ENCODE assay signal across 13 mouse cellular contexts in genomic region chr8:10993582-10994216, GRCm38 (mm10). TPM values are rescaled to one million over a fixed set of nuclear protein-coding genes. Genes with fewer than 3 reads are reported as not detected.
DNase-seq lines count a peak whose midpoint lies in the region; ATAC-seq lines count a peak whose summit lies in the region.
"Had no signal": no experiment of that assay in that cellular context is flagged by ENCODE, and none has a peak within 500 bp of the region (broad histone marks: within the 10 kb centered on the region; RNA-seq: fewer than 3 reads in every experiment).

No protein-coding gene starts in this region.

- 96% methylated on average over 10 of the region's 10 CpGs for WGBS in forebrain, embryonic 10.5 days
- 92% methylated on average over 10 of the region's 10 CpGs for WGBS in forebrain, embryonic 11.5 days

- peak overlapping the region; percentile 48; the same call in 1 of the 2 replicates for H3K27ac ChIP-seq in forebrain, embryonic 10.5 days
- H3K27ac ChIP-seq in forebrain, embryonic 11.5 days (ENCODE audit: low read depth, low read length) = no peak overlapping the region
- H3K27ac ChIP-seq: neural tube, embryonic 12.5 days had no signal

- H3K36me3 ChIP-seq in forebrain, embryonic 10.5 days (replicated peaks) = peaks cover 65% of the 10 kb centered on the region
- H3K36me3 ChIP-seq in forebrain, embryonic 11.5 days (ENCODE audit: control insufficient read depth, insufficient read depth, low read length) = no peaks in the 10 kb centered on the region; the same call in 1 of the 2 replicates

- no peak overlapping the region for H3K4me3 ChIP-seq in forebrain, embryonic 10.5 days
- no peak overlapping the region for H3K4me3 ChIP-seq in forebrain, embryonic 11.5 days (ENCODE audit: low read depth, low read length)
- H3K4me3 ChIP-seq: neural tube, embryonic 12.5 days had no signal

- DNase-seq in forebrain, embryonic 10.5 days (ENCODE audit: extremely low spot score, low spot score) = no peak
- no peak for DNase-seq in forebrain, embryonic 11.5 days (ENCODE audit: low spot score)
- DNase-seq in urinary bladder, adult 18-20 months (ENCODE audit: low spot score in 2 of 2) = peak; percentile 45 to 74
- DNase-seq in urinary bladder, postnatal 10 days (ENCODE audit: low spot score) = no peak
- peak; percentile 69 for DNase-seq in induced T-regulatory cell, adult 2 months (ENCODE audit: low read depth)
- peak; percentile 2 for DNase-seq in yolk sac, embryonic 10.5 days (ENCODE audit: low spot score)
- no peak for DNase-seq in adrenal gland, postnatal 25 days
- no peak for DNase-seq in spleen, postnatal 36 days (ENCODE audit: low spot score in 2 of 2)
- DNase-seq: cerebellum, adult 8-10 months; kidney, adult 18-20 months; thymus, postnatal 4 days had no signal

- H3K9me3 ChIP-seq in forebrain, embryonic 10.5 days = peaks cover 18% of the 10 kb centered on the region; the same call in 1 of the 2 replicates
- no peaks in the 10 kb centered on the region for H3K9me3 ChIP-seq in forebrain, embryonic 11.5 days (ENCODE audit: control insufficient read depth, low read length)

- H3K27me3 ChIP-seq in forebrain, embryonic 10.5 days (ENCODE audit: poor library complexity, severe bottlenecking) = no peaks in the 10 kb centered on the region
- H3K27me3 ChIP-seq in forebrain, embryonic 11.5 days (ENCODE audit: control insufficient read depth, insufficient read depth, low read length) = no peaks in the 10 kb centered on the region
- H3K27me3 ChIP-seq: neural tube, embryonic 12.5 days had no signal

- H3K9ac ChIP-seq in forebrain, embryonic 11.5 days (ENCODE audit: low read length) = no peak overlapping the region
- H3K9ac ChIP-seq: neural tube, embryonic 12.5 days had no signal

- peaks cover 81% of the 10 kb centered on the region for H3K4me1 ChIP-seq in forebrain, embryonic 10.5 days
- H3K4me1 ChIP-seq in forebrain, embryonic 11.5 days (replicated peaks; ENCODE audit: control insufficient read depth, insufficient read depth, low read length) = peaks cover 32% of the 10 kb centered on the region

- H3K4me2 ChIP-seq in forebrain, embryonic 11.5 days (ENCODE audit: low read depth, low read length, severe bottlenecking) = no peak overlapping the region
- H3K4me2 ChIP-seq: midbrain, embryonic 11.5 days; neural tube, embryonic 12.5 days had no signal

- ATAC-seq in forebrain, embryonic 11.5 days (replicated peaks; ENCODE audit: low FRiP score) = no peak

RNA-seq across cellular contexts. Expression of gene Irs2, which starts 14.6 kb away (rescaled TPM):
- 5.7 and 6.1 TPM in 2 replicates for polyA plus RNA-seq in forebrain, embryonic 10.5 days (2016; fragmentation: Nextera tagmentation; extraction: Ambion mirVana)
- polyA plus RNA-seq in forebrain, embryonic 11.5 days (2014; fragmentation: Nextera tagmentation; extraction: Ambion mirVana) = 6.6 and 7.7 TPM in 2 replicates
- total RNA-seq in adrenal gland, postnatal 25 days (2021) = 22.1 and 23.0 TPM in 2 replicates

Comparison
In these comparisons a context has a peak if more than half of its experiments do, and no peak if none do; other contexts are left out.
1. DNase-seq: peak in urinary bladder, adult 18-20 months (2 of 2), induced T-regulatory cell, adult 2 months (single experiment) and yolk sac, embryonic 10.5 days (single experiment); none in forebrain, embryonic 10.5 days (single experiment), forebrain, embryonic 11.5 days (single experiment), urinary bladder, postnatal 10 days (single experiment), adrenal gland, postnatal 25 days (single experiment) and spleen, postnatal 36 days (0 of 2).